Mouse (Mus musculus) ES-E14 (cell line): ENCODE data around the gene Cacna1d. TPM values are rescaled to one million over a fixed set of nuclear protein-coding genes. Genes with fewer than 3 reads are reported as not detected.

Experiments
- DNase-seq: peaks from one replicate; pipeline ENCODE4 v3.0.0-alpha.2; 2013; ENCODE audit warnings: low read depth, low spot score
- H3K27ac ChIP-seq: 2 replicates; pipeline ENCODE4 v1.5.1; 2012; ENCODE audit warnings: low read depth, mild to moderate bottlenecking, low read length, moderate library complexity, mixed read lengths; ENCODE audit not compliant: poor library complexity, insufficient read depth, severe bottlenecking
- H3K36me3 ChIP-seq: 2 replicates; pipeline ENCODE4 v1.6.1; 2012; ENCODE audit warnings: mild to moderate bottlenecking, low read length, moderate library complexity, mixed read lengths; ENCODE audit not compliant: control insufficient read depth, poor library complexity, insufficient read depth, severe bottlenecking
- H3K4me1 ChIP-seq, 2 experiments: fragments of 150-350 bp in 1 of 2; sonication (generic) in 1 of 2; 2 replicates each; pipeline ENCODE4 v1.6.1; 2012; ENCODE audit warnings: low read length in 2 of 2, mild to moderate bottlenecking in 1 of 2, mixed read lengths in 1 of 2; ENCODE audit not compliant: control insufficient read depth in 2 of 2, insufficient read depth in 2 of 2, poor library complexity in 1 of 2
- H3K4me3 ChIP-seq, 2 experiments: fragments of 150-350 bp in 1 of 2; sonication (generic) in 1 of 2; 2 replicates each; pipeline ENCODE4 v1.5.1; 2012; ENCODE audit warnings: low read length in 2 of 2, low read depth in 1 of 2, mild to moderate bottlenecking in 1 of 2, mixed read lengths in 1 of 2; ENCODE audit not compliant: insufficient read depth in 1 of 2, poor library complexity in 1 of 2, severe bottlenecking in 1 of 2
- H3K9ac ChIP-seq: 2 replicates; pipeline ENCODE4 v1.6.1; 2012; ENCODE audit warnings: low read depth, mild to moderate bottlenecking, low read length, mixed read lengths; ENCODE audit not compliant: poor library complexity, insufficient read depth, severe bottlenecking
- H3K9me3 ChIP-seq: fragments of 150-350 bp; sonication (generic); 2 replicates; pipeline ENCODE4 v1.6.1; 2012; ENCODE audit warnings: low read depth, mild to moderate bottlenecking, low read length; ENCODE audit not compliant: control insufficient read depth, insufficient read depth
- CHD2 ChIP-seq: IDR thresholded peaks from 2 replicates; pipeline ENCODE4 v1.6.1; 2014; ENCODE audit warnings: mild to moderate bottlenecking, low read depth, low read length, inconsistent platforms
- HCFC1 ChIP-seq: IDR thresholded peaks from 2 replicates; pipeline ENCODE4 v1.6.1; 2012; ENCODE audit warnings: low read length, inconsistent platforms, borderline replicate concordance; ENCODE audit not compliant: insufficient read depth
- MAFK ChIP-seq: IDR thresholded peaks from 2 replicates; pipeline ENCODE4 v1.6.1; 2014; ENCODE audit warnings: mild to moderate bottlenecking, low read depth, low read length, inconsistent platforms; ENCODE audit not compliant: insufficient read depth
- ZC3H11A ChIP-seq: IDR thresholded peaks from 2 replicates; pipeline ENCODE4 v1.6.1; 2012; ENCODE audit warnings: low read depth, mild to moderate bottlenecking, inconsistent platforms, low read length, borderline replicate concordance
- ZNF384 ChIP-seq: IDR thresholded peaks from 2 replicates; pipeline ENCODE4 v1.6.1; 2012; ENCODE audit warnings: low read depth, low read length, inconsistent platforms
- in situ Hi-C, 2 experiments: fragments of 600-800 bp; cut with MboI; formaldehyde crosslinking; loops; one replicate each; pipeline ENCODE4 v1.15.1; 2025; ENCODE audit warnings: low sequenced_read_pairs in 2 of 2, inconsistent platforms in 1 of 2; ENCODE audit not compliant: unreplicated experiment in 2 of 2
- total RNA-seq: library from RNA; depleted of rRNA; stranded (reverse); fragments of 300-350 nt; gene quantifications from 2 replicates; pipeline ENCODE4 v1.2.3, GENCODE M21; 2012

Gene Cacna1d
- total RNA-seq, 1 experiment = 0.36 TPM

DNA sequence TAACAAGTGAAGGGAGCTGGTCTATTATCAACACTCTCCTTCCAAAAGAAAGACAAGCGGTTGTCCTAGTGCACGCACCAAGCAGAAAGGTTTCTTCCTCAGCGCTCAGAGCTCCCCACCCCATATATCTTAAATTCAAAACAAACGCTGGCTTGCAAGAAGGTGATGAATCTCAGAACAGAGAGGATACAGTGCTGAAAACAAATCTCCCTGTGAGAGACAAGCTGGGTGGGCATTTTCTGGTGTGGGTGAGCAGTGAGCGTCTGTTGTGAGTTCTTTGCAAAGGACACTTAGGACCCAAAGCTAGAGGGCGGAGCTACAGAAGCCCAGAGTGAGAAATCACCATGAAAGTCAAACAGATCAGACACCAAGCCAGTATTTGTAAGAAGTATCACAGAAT is 72.2 kb downstream of the Cacna1d start:
- H3K9ac ChIP-seq = no peak overlapping the region
- H3K4me3 ChIP-seq = no peak overlapping the region
- in situ Hi-C loops = loop anchor here in 1 of 2 experiments (25.0 kb wide), 1 partner anchor 93 kb away; no protein-coding TSS in a partner anchor
- H3K4me1 ChIP-seq = no peaks in the 10 kb centered on the region
- no peaks in the 10 kb centered on the region for H3K36me3 ChIP-seq
- DNase-seq = no peak
- no peak for TF ChIP-seq MAFK
- no peak for TF ChIP-seq HCFC1
- no peak for TF ChIP-seq ZC3H11A
- no peak for TF ChIP-seq CHD2
- no peak for TF ChIP-seq ZNF384
- H3K27ac ChIP-seq = no peak overlapping the region
- no peaks in the 10 kb centered on the region for H3K9me3 ChIP-seq

DNA sequence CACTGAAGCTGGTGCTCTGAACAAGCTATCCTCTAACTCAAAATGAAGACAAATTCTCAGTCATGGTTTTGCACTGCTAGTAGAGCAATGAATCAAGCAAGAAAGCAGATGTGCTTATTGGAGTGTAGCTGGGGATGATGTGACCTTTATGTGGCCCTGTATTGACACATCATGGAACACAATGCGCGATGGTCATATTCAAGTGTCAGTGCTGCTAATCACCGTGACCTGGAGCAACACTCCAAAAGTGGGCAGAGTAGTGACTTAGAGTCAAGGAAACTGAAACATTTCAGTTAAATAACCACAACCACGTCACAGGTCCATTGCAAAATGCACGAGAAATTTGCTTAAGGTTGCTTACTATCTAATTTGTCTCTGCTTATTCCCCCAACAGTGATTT is 75.4 kb downstream of the Cacna1d start:
- Histone ChIP-seq H3K9me3 (no peaks in the 10 kb centered on the region), H3K9ac (no peak overlapping the region), H3K27ac (no peak overlapping the region), H3K4me1 (no peaks in the 10 kb centered on the region; a peak in 1 of 4 replicates), H3K36me3 (no peaks in the 10 kb centered on the region), H3K4me3 (no peak overlapping the region)
- no peak for TF ChIP-seq CHD2
- TF ChIP-seq ZNF384 = no peak
- no peak for TF ChIP-seq MAFK
- no peak for TF ChIP-seq HCFC1
- no peak for TF ChIP-seq ZC3H11A
- no peak for DNase-seq
- in situ Hi-C loops = loop anchor here in 1 of 2 experiments (25.0 kb wide), 1 partner anchor 96 kb away; no protein-coding TSS in a partner anchor

DNA sequence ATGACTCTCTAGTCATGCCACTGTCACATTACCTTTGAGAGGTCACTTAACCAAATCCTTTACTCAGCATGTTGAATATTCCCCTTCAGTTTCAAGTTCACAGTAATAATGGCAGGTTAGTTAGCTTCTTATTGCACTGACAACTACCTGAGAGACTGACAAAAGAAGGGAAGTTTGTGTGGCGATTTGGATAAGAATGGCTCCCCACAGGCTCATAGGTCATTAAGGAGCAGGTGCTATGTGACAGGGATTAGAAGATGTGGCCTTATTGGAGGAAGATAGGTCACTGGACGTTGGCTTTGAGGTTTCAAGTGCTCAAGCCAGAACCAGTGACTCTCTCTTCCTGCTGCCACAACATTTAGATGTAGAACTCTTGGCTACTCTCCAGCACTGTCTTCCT is 77.1 kb downstream of the Cacna1d start:
- no peak for DNase-seq
- TF ChIP-seq ZC3H11A = no peak
- no peak overlapping the region for H3K4me3 ChIP-seq
- in situ Hi-C loops = loop anchor here in 1 of 2 experiments (25.0 kb wide), 1 partner anchor 98 kb away; no protein-coding TSS in a partner anchor
- no peaks in the 10 kb centered on the region; a peak in 1 of 4 replicates for H3K4me1 ChIP-seq
- no peaks in the 10 kb centered on the region for H3K9me3 ChIP-seq
- H3K27ac ChIP-seq = no peak overlapping the region
- H3K36me3 ChIP-seq = no peaks in the 10 kb centered on the region
- H3K9ac ChIP-seq = no peak overlapping the region

DNA sequence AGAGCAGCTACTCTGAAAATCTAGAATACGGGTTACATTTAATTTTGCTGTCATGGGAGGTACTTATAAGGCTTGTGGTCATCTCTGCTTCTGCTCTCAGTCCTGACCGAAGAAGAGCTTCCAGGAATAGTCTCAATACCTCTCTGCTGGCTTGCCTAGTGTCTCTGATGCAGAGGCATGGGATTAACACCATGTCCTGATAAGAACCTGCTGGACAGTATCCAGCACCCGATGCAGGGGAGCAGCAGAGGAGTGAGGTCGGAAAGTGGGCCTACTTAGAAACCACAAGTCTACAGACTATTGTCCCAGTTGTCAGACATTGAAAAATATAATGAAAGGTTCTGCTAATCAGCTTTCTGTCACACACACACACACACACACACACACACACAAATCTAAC is 81.9 kb downstream of the Cacna1d start:
- in situ Hi-C loops = loop anchor here in 1 of 2 experiments (25.0 kb wide), 1 partner anchor 103 kb away; no protein-coding TSS in a partner anchor
- DNase-seq = no peak
- no peaks in the 10 kb centered on the region for H3K9me3 ChIP-seq
- H3K36me3 ChIP-seq = no peaks in the 10 kb centered on the region
- H3K4me3 ChIP-seq = no peak overlapping the region
- H3K4me1 ChIP-seq = no peaks in the 10 kb centered on the region; a peak in 1 of 4 replicates
- TF ChIP-seq CHD2 (no peak), ZC3H11A (no peak), HCFC1 (no peak), MAFK (no peak), ZNF384 (no peak)
- H3K9ac ChIP-seq = no peak overlapping the region
- H3K27ac ChIP-seq = no peak overlapping the region
